Mouse (Mus musculus) telencephalon, adult 2 months (tissue): ENCODE measurements around the gene A430033K04Rik.

Source experiments
- DNase-seq: peaks from one replicate; pipeline ENCODE4 v3.0.0-alpha.2; 2011; ENCODE audit warnings: low read depth, low spot score

The A430033K04Rik gene

DNA sequence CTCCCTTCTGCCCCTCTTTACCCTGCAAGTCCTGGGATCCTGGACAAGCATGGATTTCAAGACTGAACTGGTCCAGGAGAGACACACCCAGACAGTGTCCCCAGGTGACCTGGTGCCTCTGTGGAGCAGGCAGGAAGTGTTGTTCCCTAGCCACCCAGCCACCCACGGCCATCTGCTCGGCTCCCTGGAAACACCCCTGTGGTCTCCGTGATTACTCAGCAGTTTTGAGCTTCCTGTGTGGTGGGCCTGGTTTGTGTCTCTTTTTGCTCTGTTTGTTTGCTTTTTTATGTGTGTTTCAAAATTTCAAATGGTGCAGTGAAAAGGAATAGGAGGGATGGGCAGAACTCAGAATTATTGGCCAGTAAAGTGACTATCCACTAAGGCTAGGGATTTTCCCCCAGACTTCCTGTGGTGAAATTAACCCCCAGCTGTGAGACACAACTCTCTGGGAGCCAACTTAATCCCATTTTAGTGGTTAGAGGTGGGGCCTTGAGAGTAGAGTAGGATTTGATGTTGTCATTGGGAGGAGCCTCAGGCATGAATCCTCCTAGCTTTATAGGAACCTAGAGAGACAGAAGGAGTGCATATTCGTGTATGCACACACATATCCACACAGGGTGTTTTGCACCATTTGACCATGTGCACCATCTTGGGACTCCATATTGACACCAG is 72.0 kb downstream of the A430033K04Rik start:
- no peak for DNase-seq

DNA sequence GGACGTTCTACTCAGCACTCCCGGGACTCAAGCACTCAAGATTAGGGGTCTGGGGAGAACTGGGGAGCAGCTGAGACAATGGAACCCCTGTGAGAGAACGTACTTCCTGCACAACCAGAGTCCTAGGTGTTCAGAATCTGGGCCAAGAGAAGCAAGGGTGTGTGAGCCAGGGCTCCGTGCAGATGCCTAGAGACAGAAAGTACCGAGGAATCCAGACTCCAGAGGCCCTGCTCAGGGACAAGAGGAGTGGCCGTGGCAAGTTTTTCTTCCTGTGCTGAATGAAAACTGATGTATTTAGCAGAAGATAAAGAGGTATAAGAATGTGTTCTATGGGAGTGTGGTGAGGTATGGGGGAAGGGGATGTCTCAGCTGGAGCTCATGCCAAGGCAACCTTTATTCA is 74.8 kb downstream of the A430033K04Rik start:
- no peak for DNase-seq
